Mouse (Mus musculus): Measurements from ENCODE around the gene Fam222a. TPM values are rescaled to one million over a fixed set of nuclear protein-coding genes. Genes with fewer than 3 reads are reported as not detected.

Fam222a gene
- polyA plus RNA-seq, 1 experiment from 2014 or later, result 1.6 TPM

- peaks cover 3% of the 10 kb centered on the region for H3K9me3 ChIP-seq (replicated peaks; ENCODE audit: control insufficient read depth, low read length)
- no peak overlapping the region for H3K27ac ChIP-seq (ENCODE audit: low read length)
- H3K4me2 ChIP-seq (ENCODE audit: low read depth, low read length), result no peak overlapping the region
- WGBS, result 47% methylated on average over 13 of the region's 13 CpGs
- no peak overlapping the region for H3K4me3 ChIP-seq (replicated peaks; ENCODE audit: low read length)
- H3K27me3 ChIP-seq (ENCODE audit: control insufficient read depth, insufficient read depth, low read length), result no peaks in the 10 kb centered on the region
- ATAC-seq (ENCODE audit: insufficient read depth, low FRiP score), result no peak
- H3K9ac ChIP-seq (ENCODE audit: low read length), result no peak overlapping the region
- H3K36me3 ChIP-seq (ENCODE audit: control insufficient read depth, insufficient read depth, low read length), result no peaks in the 10 kb centered on the region
- peaks cover 20% of the 10 kb centered on the region for H3K4me1 ChIP-seq (ENCODE audit: control insufficient read depth, insufficient read depth, low read length)
These were observed 15.2 kb upstream of the Fam222a start for GRCm38 (mm10) chr5:114552507-114553208.

- Histone ChIP-seq H3K27ac (ENCODE audit: low read length) (no peak overlapping the region), H3K4me1 (ENCODE audit: control insufficient read depth, insufficient read depth, low read length) (peaks cover 24% of the 10 kb centered on the region), H3K36me3 (ENCODE audit: control insufficient read depth, insufficient read depth, low read length) (no peaks in the 10 kb centered on the region), H3K9ac (ENCODE audit: low read length) (no peak overlapping the region), H3K9me3 (replicated peaks; ENCODE audit: control insufficient read depth, low read length) (peaks cover 3% of the 10 kb centered on the region), H3K4me2 (ENCODE audit: low read depth, low read length) (no peak overlapping the region), H3K4me3 (replicated peaks; ENCODE audit: low read length) (no peak overlapping the region), H3K27me3 (ENCODE audit: control insufficient read depth, insufficient read depth, low read length) (no peaks in the 10 kb centered on the region)
- no peak for ATAC-seq (ENCODE audit: insufficient read depth, low FRiP score)
- WGBS, result 58% methylated on average over 8 of the region's 8 CpGs
These were observed 14.1 kb upstream of the Fam222a start for GRCm38 (mm10) chr5:114553706-114554105.

DNA sequence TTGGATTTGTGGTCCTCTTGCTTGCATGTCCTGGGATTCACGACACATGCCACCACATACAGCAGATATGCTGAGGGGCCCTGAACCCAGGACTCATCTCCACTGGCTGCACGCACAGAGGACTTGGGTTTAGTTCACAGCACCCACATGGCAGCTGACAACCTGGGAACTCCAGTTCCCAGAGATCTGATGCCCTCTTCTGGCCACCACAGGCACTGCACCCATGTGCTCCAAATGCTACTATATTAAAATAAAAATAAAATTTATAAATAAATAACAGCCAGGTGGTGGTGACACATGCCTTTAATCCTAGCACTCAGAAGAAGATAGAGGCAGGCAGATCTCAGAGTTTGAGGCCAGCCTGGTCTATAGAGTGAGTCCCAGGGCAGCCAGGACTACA lies 12.4 kb upstream of the Fam222a start:
- H3K4me2 ChIP-seq (ENCODE audit: low read depth, low read length), result no peak overlapping the region
- no peak for ATAC-seq (ENCODE audit: insufficient read depth, low FRiP score)
- no peak overlapping the region for H3K27ac ChIP-seq (ENCODE audit: low read length)
- H3K4me1 ChIP-seq (ENCODE audit: control insufficient read depth, insufficient read depth, low read length), result peaks cover 26% of the 10 kb centered on the region
- peaks cover 3% of the 10 kb centered on the region for H3K9me3 ChIP-seq (replicated peaks; ENCODE audit: control insufficient read depth, low read length)
- no peaks in the 10 kb centered on the region for H3K27me3 ChIP-seq (ENCODE audit: control insufficient read depth, insufficient read depth, low read length)
- H3K9ac ChIP-seq (ENCODE audit: low read length), result no peak overlapping the region
- 92% methylated on average over 2 of the region's 2 CpGs for WGBS
- H3K4me3 ChIP-seq (replicated peaks; ENCODE audit: low read length), result no peak overlapping the region
- H3K36me3 ChIP-seq (ENCODE audit: control insufficient read depth, insufficient read depth, low read length), result no peaks in the 10 kb centered on the region

DNA sequence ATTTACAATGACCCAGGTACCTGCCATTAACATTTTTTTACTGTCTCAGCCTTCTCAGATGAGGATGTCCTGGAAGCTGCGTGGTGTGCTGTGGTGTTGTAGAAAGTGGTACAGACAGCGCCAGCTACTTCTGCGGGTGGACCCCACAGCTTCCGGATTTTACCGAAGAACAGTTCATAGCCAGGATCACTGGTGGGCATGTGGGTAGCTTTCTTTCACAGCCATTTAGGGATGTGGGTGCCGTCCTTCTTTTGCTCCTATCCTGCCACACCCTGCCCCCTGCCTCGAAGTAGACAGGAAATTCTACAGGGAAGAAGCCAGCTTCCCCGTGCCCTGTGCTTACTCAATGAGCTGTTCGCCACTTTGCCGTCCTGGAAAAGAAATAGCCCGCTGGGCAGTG lies 11.7 kb upstream of the Fam222a start:
- H3K36me3 ChIP-seq (ENCODE audit: control insufficient read depth, insufficient read depth, low read length), result no peaks in the 10 kb centered on the region
- H3K4me1 ChIP-seq (ENCODE audit: control insufficient read depth, insufficient read depth, low read length), result peaks cover 20% of the 10 kb centered on the region
- peaks cover 3% of the 10 kb centered on the region for H3K9me3 ChIP-seq (replicated peaks; ENCODE audit: control insufficient read depth, low read length)
- H3K27ac ChIP-seq (ENCODE audit: low read length), result no peak overlapping the region
- H3K27me3 ChIP-seq (ENCODE audit: control insufficient read depth, insufficient read depth, low read length), result no peaks in the 10 kb centered on the region
- no peak overlapping the region for H3K4me3 ChIP-seq (replicated peaks; ENCODE audit: low read length)
- no peak overlapping the region for H3K4me2 ChIP-seq (ENCODE audit: low read depth, low read length)
- no peak overlapping the region for H3K9ac ChIP-seq (ENCODE audit: low read length)
- WGBS, result 69% methylated on average over 11 of the region's 11 CpGs
- no peak for ATAC-seq (ENCODE audit: insufficient read depth, low FRiP score)

DNA sequence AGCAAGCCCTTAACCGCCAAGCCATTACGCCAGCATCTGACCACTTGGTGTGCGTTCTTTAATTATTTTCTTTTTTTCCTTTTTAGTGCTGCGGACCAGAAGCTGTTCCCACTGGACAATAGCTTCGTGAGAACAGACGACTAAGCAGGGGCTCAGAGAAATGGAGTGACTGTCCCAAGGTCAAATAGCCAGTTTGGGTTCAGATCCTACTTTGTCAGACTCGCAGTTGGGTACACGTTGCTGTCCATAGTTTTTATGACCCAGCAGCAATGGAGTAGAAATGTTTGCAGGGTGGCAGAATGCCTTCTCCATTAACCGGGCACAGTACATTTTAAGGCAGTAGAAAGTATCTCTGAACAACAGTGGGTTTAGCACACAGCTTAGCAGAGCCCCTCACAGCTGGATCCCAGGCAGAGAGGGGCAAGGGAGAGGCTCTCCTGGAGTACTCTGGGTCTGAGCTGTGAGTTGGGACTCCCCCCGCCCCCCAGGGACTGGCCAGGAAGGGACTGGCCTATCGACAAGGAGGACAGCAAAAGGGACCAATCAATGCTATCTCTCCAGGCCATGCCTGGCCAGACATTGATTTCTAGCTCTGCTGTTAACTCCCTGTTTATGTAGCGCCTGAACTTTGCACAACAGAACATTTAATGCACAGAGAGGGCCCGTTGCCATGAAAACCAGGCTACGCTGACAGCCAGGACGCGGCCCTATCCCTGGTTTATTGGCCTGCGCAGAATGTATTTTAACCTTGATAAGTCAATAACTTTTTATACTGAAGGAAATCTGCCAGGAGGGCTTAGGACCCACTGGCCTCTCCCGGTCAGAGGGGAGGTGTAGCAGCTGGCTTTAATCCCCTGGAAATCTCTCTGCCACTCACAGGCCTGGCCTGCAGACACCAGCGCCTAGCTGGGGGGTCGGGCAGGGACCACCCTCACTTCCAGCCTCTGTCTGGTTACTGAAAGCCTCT lies 9.8 kb upstream of the Fam222a start:
- peaks cover 3% of the 10 kb centered on the region for H3K9me3 ChIP-seq (replicated peaks; ENCODE audit: control insufficient read depth, low read length)
- peak overlapping the region; percentile 21 for H3K27ac ChIP-seq (ENCODE audit: low read length)
- WGBS, result 39% methylated on average over 20 of the region's 20 CpGs
- ATAC-seq (ENCODE audit: insufficient read depth, low FRiP score), result peak; percentile 71
- H3K4me3 ChIP-seq (replicated peaks; ENCODE audit: low read length), result no peak overlapping the region
- H3K36me3 ChIP-seq (ENCODE audit: control insufficient read depth, insufficient read depth, low read length), result no peaks in the 10 kb centered on the region
- no peak overlapping the region for H3K4me2 ChIP-seq (ENCODE audit: low read depth, low read length)
- H3K9ac ChIP-seq (ENCODE audit: low read length), result peak overlapping the region; percentile 43
- H3K27me3 ChIP-seq (ENCODE audit: control insufficient read depth, insufficient read depth, low read length), result no peaks in the 10 kb centered on the region
- peaks cover 14% of the 10 kb centered on the region for H3K4me1 ChIP-seq (ENCODE audit: control insufficient read depth, insufficient read depth, low read length)

- H3K27ac ChIP-seq (ENCODE audit: low read length), result peak overlapping the region; percentile 70
- H3K4me1 ChIP-seq (ENCODE audit: control insufficient read depth, insufficient read depth, low read length), result peaks cover 18% of the 10 kb centered on the region
- H3K27me3 ChIP-seq (ENCODE audit: control insufficient read depth, insufficient read depth, low read length), result no peaks in the 10 kb centered on the region
- H3K4me3 ChIP-seq (replicated peaks; ENCODE audit: low read length), result no peak overlapping the region
- H3K36me3 ChIP-seq (ENCODE audit: control insufficient read depth, insufficient read depth, low read length), result no peaks in the 10 kb centered on the region
- H3K9me3 ChIP-seq (replicated peaks; ENCODE audit: control insufficient read depth, low read length), result peaks cover 5% of the 10 kb centered on the region; the same call in 1 of the 2 replicates
- WGBS, result 11% methylated on average over 9 of the region's 9 CpGs
- no peak overlapping the region for H3K9ac ChIP-seq (ENCODE audit: low read length)
- peak; percentile 72 for ATAC-seq (ENCODE audit: insufficient read depth, low FRiP score)
- H3K4me2 ChIP-seq (ENCODE audit: low read depth, low read length), result peak overlapping the region; percentile 19; the same call in 1 of the 2 replicates
These were observed 7.3 kb upstream of the Fam222a start for GRCm38 (mm10) chr5:114560533-114560936.

- H3K27ac ChIP-seq (ENCODE audit: low read length), result peak overlapping the region; percentile 70
- H3K9ac ChIP-seq (ENCODE audit: low read length), result no peak overlapping the region
- H3K4me2 ChIP-seq (ENCODE audit: low read depth, low read length), result peak overlapping the region; percentile 19; the same call in 1 of the 2 replicates
- ATAC-seq (ENCODE audit: insufficient read depth, low FRiP score), result peak; percentile 61
- H3K9me3 ChIP-seq (replicated peaks; ENCODE audit: control insufficient read depth, low read length), result peaks cover 5% of the 10 kb centered on the region; the same call in 1 of the 2 replicates
- H3K4me3 ChIP-seq (replicated peaks; ENCODE audit: low read length), result no peak overlapping the region
- no peaks in the 10 kb centered on the region for H3K36me3 ChIP-seq (ENCODE audit: control insufficient read depth, insufficient read depth, low read length)
- WGBS, result 35% methylated on average over 5 of the region's 5 CpGs
- H3K27me3 ChIP-seq (ENCODE audit: control insufficient read depth, insufficient read depth, low read length), result no peaks in the 10 kb centered on the region
- peaks cover 18% of the 10 kb centered on the region for H3K4me1 ChIP-seq (ENCODE audit: control insufficient read depth, insufficient read depth, low read length)
These were observed 6.9 kb upstream of the Fam222a start for GRCm38 (mm10) chr5:114560965-114561364.

DNA sequence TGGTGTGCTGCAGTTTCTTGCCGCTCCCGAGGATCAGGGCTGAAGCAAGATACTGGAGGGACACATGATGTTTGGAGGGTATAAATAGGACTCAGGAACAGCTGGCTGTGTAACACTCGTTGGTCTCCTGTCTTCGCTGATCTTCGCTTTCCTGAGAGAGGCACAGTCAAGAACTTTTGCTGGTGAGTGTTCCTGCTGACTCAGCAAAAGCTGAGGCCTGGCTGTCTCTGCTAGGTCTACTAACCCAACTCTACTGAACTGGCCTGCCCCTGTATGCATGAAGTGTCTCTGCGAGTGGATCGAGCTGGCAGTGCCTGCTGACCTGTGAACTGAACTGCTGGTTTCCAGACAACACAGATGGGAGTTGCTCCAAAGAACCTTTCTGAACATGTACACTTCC lies 3.8 kb upstream of the Fam222a start:
- Histone ChIP-seq H3K36me3 (ENCODE audit: control insufficient read depth, insufficient read depth, low read length) (no peaks in the 10 kb centered on the region), H3K4me3 (replicated peaks; ENCODE audit: low read length) (no peak overlapping the region), H3K4me1 (ENCODE audit: control insufficient read depth, insufficient read depth, low read length) (peaks cover 21% of the 10 kb centered on the region), H3K9ac (ENCODE audit: low read length) (no peak overlapping the region), H3K27ac (ENCODE audit: low read length) (no peak overlapping the region), H3K27me3 (ENCODE audit: control insufficient read depth, insufficient read depth, low read length) (no peaks in the 10 kb centered on the region), H3K9me3 (replicated peaks; ENCODE audit: control insufficient read depth, low read length) (peaks cover 5% of the 10 kb centered on the region; the same call in 1 of the 2 replicates), H3K4me2 (ENCODE audit: low read depth, low read length) (no peak overlapping the region)
- no peak for ATAC-seq (ENCODE audit: insufficient read depth, low FRiP score)
- 92% methylated on average over 7 of the region's 7 CpGs for WGBS

- no peak for ATAC-seq (ENCODE audit: insufficient read depth, low FRiP score)
- Histone ChIP-seq H3K4me3 (replicated peaks; ENCODE audit: low read length) (no peak overlapping the region), H3K9ac (ENCODE audit: low read length) (peak overlapping the region; percentile 32; the same call in 1 of the 2 replicates), H3K9me3 (replicated peaks; ENCODE audit: control insufficient read depth, low read length) (peaks cover 5% of the 10 kb centered on the region; the same call in 1 of the 2 replicates), H3K4me1 (ENCODE audit: control insufficient read depth, insufficient read depth, low read length) (peaks cover 26% of the 10 kb centered on the region), H3K4me2 (ENCODE audit: low read depth, low read length) (peak overlapping the region; percentile 28), H3K27me3 (ENCODE audit: control insufficient read depth, insufficient read depth, low read length) (no peaks in the 10 kb centered on the region), H3K27ac (ENCODE audit: low read length) (no peak overlapping the region), H3K36me3 (ENCODE audit: control insufficient read depth, insufficient read depth, low read length) (no peaks in the 10 kb centered on the region)
- 13% methylated on average over 12 of the region's 12 CpGs for WGBS
These were observed 2.5 kb upstream of the Fam222a start for GRCm38 (mm10) chr5:114565305-114565704.
